Mouse (Mus musculus): ENCODE data around the gene Pgc.

Gene Pgc

GRCm38 (mm10) chr17:47710036-47710435, 16.6 kb upstream of the Pgc start:
- no peak for DNase-seq

DNA sequence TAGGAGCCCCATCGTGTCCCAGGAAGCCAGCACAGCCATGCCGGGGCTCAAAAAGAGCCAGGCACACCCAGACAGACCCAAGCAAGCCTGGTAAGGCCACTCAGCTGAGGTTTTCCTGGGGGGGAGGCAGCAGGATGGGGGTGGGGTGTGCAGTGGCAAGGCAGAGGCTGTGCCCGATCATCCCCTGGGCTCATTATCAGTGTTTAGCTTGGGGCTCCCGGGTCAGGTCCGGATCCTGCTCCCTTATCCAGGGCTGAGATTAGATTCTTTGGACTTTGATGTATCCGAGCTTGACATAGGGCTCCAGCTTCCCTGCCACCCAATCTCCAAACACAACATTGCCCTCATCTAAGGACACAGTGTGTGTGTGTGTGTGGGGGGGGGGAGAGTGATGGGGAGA, 14.8 kb upstream of the Pgc start:
- no peak for DNase-seq

GRCm38 (mm10) chr17:47712889-47713571, 13.6 kb upstream of the Pgc start:
- DNase-seq, result no peak

GRCm38 (mm10) chr17:47715037-47715436, 11.6 kb upstream of the Pgc start:
- no peak for DNase-seq

GRCm38 (mm10) chr17:47721183-47721582, 5.5 kb upstream of the Pgc start:
- DNase-seq, result no peak

- DNase-seq, result no peak
These were observed 4.3 kb downstream of the Pgc start for GRCm38 (mm10) chr17:47730633-47731575.

DNA sequence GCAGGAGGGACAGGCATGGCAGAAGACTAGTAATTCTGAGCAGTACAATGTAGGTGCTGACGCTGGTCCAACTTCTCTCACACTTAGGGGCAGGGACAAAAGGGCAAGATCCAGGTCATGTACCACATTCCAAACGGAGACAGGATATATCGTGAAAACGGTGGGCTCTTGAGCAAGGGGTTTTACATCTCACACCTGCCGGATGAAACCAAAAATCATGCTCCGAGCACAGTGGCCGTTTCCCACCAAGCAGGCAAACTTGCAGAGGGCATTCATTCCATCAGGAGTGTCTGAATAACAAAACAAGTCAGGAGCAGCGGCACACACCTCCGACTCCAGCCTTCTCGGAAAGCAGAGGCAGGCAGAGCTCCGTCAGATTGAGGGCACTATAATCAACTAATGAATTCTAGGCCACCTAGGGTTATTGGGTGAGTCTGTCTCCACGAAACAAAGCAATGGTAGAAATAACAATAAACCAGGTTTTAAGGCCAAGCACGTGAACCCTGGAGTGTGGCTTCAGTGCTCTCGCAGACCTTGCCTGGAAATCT, 9.0 kb downstream of the Pgc start:
- DNase-seq, result no peak

DNA sequence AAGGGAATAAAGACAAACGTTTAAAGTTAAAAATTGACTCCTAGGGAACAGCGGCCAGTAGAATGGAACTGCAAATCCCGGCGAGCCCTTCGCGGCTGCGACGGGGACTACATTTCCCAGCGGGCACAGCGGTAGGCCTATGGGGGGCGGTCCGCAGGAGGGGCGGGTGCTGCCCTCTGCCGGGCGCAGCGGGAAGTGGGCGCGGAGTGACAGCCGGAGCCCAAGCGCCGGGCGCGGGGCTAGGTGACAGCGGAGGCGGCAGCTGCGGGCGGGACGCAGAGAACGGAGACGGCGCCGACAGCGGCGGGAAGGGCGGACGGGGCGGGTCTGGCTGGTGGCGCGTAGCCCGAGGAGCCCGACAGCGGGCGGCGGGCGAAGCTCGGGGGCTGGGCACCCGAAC, 10.2 kb downstream of the Pgc start, which contains the start of gene Tfeb:
TSS of gene Tfeb (plus strand) at position 175 of the 400 bp plus-strand sequence.
- DNase-seq, result peak; percentile 96

DNA sequence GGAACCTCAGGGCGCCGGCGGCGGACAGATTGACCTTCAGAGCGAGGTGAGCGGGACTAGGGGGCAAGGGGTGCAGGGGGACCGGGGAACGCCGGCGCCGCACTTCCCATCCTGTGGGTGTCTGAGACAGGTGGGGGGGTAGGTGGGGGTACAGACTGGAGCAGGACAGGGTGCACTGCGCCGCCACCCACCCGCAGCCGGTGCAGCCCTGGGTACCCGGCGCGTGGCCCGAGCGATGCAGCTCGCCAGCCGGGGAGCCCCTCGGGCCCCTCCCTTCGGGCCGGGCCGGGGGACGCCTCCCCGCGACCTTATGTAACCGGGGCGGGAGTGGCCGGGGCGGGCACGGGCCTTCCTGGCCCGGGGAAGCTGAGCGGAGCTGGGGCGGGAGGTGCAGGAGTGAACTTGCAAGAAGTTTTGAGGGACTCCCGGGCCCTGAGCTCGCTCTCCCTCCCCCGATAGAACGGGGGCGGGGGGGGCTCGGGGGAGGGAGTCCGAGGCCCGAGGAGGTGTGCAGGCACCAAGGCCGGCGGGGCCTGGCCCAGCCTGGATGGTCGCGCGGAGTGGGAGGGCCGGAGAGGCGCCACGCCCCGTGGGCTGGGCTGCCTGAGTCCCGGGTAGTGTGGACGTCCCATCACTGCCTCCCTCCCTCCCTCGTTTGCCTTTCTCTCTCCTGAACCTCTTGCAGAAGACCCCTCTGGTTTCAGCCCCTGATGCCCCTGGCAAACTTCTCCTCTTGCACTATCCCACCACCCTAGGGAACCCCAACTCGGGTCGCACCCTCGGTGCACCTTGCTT, 10.8 kb downstream of the Pgc start:
- peak; percentile 83 for DNase-seq

GRCm38 (mm10) chr17:47738066-47738878, 11.6 kb downstream of the Pgc start:
- peak; percentile 59 for DNase-seq

DNA sequence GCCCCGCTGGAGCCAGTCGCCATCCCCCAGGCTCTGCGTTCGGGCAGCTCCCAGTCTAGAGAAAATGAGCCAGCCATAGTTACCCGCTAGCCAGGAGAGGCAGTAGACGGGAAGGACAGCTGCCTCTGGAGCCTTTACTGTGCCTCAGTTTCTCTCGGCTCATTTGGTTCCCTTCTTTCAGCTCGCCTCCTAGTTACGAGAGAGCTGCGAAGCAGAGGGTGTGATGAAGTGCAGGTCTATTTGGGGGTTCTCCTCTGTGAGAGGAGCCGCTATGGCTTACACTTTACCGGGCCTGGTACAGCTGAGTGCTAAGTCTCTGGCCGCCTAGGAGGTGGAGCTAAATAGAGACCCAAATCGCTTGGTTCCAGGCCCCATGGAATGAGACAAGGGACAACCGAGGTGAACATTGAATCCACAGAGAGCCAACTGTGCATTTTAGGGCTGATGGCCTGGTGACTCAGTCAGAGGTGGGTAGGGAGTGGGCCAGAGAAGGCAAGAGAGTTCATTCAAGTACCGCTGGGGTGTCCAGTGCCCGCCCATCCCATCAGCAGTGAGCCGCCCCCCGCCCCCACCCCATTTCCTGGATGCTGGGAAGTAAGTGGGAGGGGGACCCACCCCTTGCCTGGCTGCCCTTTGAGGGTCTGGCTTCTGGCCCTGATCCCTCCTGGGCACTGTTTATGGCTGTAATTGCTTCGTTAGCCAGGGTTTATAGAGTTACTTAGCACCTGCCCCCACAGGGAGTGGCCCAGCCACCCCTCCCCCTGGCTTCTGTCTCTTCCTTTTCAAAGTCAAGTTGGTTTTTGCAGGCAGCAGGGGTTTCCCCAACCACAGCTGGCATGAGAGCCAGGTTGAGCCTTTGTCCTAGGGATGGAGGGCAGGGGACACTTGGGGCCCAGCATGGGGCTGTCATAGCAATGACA, 12.5 kb downstream of the Pgc start:
- DNase-seq, result peak; percentile 33

DNA sequence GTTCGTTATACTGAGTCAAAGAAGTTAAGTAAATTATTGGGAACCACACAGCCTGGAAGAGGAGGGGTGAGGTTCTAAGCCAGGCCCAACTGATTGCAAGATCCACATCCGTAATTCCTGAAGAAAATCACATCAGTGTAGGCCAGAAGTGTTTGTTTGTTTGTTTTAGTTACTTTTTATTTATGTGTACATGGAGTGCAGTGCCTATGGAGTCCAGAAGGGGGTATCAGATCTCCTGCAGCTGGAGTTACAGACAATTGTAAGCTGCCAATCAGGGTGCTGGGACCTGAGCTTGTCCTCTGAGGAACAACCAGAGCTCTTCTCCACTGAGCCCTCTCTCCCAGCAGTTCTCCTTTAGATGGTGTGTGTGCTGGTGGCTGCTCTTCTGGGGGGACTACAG, 13.5 kb downstream of the Pgc start:
- DNase-seq, result no peak

GRCm38 (mm10) chr17:47742991-47743734, 16.5 kb downstream of the Pgc start:
- DNase-seq, result peak; percentile 20

GRCm38 (mm10) chr17:47744086-47744485, 17.4 kb downstream of the Pgc start:
- DNase-seq, result no peak

GRCm38 (mm10) chr17:47744746-47745368, 18.2 kb downstream of the Pgc start:
- no peak for DNase-seq

- DNase-seq, result no peak
These were observed 22.3 kb downstream of the Pgc start for GRCm38 (mm10) chr17:47748791-47749553.

DNA sequence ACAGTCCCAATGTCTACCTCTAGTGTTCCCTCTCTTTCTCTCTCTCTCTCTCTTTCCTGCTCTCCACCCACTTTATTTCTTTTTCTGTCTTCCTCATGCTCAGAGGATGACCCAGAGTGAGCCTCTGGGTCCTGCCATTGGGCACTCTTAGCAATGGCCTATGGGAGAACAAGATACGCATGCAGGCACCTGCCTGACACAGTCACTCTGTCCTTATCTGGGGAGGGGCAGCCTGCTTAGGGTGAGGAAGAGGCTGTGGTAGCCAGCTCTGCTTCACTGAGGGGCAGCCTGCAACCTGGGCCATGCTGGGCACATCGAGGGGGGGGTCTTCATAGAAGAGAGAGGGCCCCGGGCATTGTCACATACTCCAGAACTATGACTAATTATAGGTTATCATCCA, 23.0 kb downstream of the Pgc start:
- no peak for DNase-seq

- no peak for DNase-seq
These were observed 23.5 kb downstream of the Pgc start for GRCm38 (mm10) chr17:47750101-47750500.

GRCm38 (mm10) chr17:47751811-47752210, 25.2 kb downstream of the Pgc start:
- no peak for DNase-seq

Measured in embryo, embryonic 11 days (tissue).